Mouse (Mus musculus) c-Kit-positive CD71-positive TER-119-positive erythroid progenitor cells, embryonic 14.5 days (primary cell): Measurements from ENCODE around the gene Map3k19.

Experiments
- DNase-seq: peaks from one replicate; pipeline ENCODE4 v3.0.0-alpha.2; 2013; ENCODE audit warnings: low spot score

The Map3k19 gene

DNA sequence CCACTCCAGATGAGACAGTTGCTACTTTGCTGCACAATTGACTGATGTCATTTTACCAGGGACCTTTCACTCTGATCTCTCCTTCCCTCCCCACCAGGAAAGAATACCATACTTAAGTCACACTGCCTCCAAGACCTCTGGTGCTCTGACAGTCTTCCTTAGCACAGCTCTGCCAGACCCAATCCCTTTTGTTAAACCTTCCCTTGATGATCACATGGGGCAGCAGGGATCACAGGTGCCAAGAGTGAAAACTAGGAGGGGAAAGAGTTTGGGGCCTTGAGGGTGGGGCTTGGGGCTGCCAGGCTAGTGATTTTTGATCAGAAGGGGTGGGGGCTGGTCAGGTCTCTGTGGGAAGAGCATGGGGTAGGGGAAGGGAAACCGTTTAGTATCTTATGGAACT lies 58.1 kb downstream of the Map3k19 start:
- DNase-seq, result no peak

DNA sequence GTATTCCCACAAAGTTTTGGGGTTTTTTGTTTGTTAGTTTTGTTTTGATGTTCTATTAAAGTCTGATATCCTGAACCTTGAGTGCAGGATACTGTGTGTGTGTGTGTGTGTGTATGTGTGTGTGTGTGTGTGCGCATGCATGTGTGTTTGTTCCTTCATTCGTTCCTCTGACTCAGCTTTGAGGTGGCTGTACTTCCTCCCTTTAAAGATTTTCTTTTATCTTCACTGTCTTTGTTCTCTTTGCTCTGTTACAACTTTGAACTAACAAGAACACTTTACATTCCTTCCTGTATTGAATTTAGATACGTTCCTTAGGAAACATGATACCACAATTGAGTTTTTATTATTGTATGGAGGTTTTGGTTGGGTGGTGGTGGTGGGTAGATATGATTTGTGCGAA lies 58.5 kb downstream of the Map3k19 start:
- no peak for DNase-seq

DNA sequence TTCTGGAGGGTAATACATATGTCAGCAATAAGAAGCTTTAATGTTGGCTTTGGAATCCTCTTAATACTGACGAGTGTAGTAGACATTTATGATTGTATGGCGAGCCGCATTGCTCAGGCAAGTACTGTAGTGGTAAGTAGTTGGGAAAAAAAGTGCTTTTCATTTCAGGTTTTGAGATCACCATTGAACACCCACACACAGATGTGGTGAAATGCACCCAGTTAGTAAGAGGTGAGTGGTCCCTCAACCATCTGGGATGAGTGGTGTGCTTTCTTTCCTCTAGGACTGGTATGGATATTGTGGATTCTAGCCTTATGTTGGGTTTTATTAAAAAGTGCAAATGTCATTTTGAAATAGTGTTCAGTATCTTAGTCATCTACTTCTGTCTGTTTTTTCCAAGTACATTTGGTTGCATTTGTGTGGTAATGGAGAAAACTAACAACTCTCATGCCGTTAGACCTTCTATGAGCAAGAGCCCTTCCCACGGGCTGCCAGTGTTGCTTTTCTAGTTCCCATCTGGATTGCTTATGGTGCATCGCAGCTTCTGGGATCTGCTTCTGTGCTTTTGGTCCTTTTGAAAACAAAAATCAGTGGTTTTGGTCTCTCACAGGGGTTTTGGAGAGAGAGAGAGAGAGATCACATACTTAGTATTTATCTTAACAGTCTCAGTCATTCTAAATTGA lies 59.6 kb downstream of the Map3k19 start:
- DNase-seq, result no peak

DNA sequence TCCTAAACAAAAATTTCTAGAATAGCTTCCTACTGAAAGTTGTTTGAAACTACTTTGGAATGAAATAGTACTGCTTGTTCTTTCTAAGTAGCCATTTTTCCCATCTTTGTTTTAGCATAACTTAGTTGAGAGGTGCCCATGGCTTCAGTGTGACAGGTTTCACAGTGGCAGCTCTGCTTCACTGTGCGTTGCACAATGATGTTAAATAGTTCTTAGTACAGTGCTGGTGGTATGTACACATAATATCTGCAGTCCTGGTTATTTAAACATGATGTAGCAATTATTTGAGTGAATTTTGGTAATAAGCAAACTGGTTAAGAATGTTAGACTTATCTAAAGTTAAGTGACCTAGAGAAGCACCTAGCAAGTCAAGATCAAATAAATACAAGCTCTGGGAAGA lies 61.4 kb downstream of the Map3k19 start:
- DNase-seq, result no peak

DNA sequence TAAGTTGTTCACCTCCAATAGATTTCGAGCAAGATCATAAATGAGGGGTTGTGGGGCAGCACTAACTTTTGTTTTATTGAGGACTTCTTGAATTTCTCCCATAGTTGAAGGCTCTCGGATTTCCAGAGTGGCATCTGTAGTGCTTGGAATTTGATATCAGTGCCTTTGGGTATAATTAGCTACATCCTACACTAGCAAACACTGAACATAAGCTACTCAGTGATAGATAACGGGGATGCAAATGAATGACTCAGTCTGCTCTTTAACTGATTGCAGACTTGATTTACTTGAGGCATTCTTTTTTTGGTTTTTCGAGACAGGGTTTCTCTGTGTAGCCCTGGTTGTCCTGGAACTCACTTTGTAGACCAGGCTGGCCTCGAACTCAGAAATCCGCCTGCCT lies 65.9 kb downstream of the Map3k19 start:
- DNase-seq, result no peak

DNA sequence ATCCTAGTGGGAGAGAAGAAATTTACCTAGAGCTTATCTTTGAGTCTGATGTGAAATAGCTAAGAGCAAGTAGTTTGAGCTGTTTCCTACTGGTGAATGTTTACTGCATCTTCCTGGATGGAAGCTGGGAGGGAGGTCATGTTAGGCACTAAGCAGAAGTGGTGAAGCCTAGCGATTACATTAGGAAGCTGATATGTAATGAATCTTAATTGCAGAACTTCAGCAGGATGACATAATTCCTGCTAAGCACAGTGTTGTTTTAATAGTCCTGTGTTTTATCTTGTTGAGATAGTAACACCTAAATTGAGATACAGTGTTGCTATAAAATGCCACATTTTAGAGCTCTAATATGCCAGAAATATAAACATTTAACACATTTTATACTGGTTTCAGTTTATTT lies 68.9 kb downstream of the Map3k19 start:
- no peak for DNase-seq

DNA sequence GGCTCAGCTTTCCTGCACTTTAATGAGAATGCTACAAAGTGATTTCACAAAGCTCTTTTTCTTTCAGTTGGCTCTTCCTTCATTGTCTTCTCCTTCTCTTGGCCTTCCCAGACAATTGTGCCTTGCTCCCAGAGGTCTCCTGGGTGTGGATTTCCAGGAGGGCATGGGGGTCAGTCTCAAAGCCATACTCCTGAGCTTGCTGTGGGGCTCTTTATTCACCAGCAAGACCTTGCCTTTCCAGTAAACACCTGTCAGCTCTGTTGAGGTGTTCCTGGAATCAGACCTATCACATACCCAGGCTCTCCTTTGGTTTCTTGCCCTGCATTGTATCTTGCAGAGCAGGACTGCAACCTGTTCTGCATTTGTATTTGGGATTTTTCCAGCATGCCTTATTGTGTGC lies 71.0 kb downstream of the Map3k19 start:
- no peak for DNase-seq

DNA sequence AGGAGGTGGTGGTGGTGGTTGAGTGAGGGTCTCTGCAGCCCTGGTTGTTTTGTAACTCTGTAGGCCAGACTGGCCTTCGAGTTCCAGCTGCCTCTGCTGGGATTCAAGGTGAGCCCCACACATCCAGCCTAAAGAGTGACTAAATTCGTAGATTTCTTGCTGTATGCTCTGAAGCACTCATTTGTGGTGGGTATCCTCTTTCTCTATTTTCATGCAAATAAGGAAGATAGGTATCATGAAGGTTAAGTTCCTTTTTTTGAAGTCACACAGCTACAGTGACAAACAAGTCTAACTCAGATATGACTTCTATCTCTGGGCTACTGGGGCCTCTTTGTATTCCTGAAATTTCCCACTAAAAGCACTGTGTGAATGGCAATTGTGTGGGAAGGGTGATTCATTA lies 74.0 kb downstream of the Map3k19 start:
- no peak for DNase-seq

DNA sequence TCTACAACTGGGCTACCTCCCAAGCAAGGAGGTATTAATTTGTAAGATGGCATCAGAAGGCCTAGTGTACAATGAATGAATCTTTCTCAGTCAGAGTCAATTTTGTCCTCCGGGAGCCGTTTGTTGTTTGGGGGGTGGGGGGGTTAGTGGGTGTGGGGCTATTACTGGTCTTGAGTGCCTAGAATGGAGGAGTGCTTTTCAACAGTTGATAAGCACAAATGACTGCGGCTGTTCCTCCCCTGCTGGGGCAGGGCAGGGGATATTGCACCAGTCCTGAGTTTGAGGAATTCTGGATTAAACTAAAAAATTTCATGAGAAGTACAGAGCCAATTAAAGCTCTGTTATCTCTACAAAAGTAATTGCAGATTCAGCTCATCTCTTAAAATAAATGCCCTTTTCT lies 74.7 kb downstream of the Map3k19 start:
- DNase-seq, result no peak

DNA sequence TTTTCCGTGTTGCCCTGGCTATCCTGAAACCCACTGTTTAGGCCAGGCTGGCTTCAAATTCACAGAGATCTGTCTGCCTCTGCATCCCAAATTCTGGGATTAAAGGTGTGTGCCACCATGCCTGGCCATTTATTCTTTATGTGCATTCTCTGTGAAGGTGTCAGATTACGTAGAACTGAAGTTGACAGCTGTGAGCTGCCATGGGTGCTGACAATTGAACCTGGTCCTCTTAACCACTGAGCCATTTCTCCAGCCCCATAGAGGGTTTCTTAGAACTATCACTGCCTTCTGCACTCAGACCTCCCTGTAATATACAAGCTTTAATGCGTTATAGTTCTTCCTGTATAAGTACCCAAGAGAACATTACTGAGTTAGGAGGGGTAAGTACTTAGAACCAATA lies 76.2 kb downstream of the Map3k19 start:
- no peak for DNase-seq

DNA sequence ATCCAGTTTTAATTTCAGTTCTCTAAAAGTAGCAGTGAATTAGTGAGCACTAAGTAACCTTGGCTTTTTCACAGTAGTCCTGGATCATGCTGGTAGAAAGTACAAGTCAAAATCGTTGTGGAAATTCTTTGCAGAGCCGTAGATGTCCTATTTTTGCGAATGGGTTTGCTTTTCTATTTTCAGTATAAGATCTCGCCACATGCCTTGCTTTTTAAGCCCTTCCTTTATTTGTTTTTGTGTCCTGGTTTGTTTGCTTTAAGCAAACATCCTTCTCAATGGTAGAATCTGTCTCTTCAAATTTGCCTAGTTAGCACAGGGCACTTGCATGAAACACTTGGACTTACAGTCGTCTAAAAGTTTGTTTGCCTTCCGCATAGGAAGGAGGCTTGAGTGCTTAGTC lies 78.6 kb downstream of the Map3k19 start:
- DNase-seq, result no peak

DNA sequence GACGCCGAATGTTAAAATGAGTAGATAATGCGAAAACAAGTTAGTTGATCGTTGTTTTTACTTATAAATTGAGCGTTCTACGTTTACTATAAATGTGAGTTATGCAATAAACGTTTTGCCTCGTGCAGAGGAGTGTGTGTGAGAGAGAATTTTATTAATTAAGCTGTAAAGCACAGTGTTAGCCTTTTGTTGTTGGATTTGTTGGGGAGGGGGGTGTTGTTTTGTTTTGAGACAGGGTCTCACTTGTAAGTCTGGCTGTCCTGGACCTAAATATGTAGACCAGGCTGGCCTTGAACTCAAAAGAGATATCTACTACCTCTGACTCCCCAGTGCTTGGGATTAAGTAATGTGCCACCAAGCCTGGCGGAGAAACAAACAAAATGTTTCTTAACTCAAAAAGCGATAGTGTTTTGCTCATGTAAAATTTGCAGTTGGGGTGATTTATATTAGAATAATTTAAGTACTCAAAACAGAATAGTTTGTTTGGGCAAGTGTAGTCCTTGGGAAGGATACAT lies 79.6 kb downstream of the Map3k19 start:
- no peak for DNase-seq

DNA sequence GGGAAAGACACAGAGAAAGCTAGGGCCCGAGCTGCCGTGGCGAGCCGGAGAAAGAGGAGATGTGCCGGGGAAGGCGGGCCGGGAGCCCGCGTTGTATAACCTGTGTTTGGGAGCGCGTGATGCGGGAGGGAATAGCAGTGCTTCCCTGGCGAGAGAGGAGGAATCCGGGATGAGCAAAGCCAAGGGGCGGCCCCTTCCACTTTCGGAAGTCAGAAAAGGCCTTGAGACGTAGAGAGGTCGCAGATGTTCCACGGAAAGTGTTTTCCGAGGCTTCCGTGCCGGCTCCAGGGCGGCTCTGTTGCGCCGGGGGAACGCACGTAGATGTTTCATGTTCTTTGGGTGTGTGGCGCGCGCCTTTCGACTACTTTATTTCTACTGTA lies 80.3 kb downstream of the Map3k19 start:
- DNase-seq, result no peak

DNA sequence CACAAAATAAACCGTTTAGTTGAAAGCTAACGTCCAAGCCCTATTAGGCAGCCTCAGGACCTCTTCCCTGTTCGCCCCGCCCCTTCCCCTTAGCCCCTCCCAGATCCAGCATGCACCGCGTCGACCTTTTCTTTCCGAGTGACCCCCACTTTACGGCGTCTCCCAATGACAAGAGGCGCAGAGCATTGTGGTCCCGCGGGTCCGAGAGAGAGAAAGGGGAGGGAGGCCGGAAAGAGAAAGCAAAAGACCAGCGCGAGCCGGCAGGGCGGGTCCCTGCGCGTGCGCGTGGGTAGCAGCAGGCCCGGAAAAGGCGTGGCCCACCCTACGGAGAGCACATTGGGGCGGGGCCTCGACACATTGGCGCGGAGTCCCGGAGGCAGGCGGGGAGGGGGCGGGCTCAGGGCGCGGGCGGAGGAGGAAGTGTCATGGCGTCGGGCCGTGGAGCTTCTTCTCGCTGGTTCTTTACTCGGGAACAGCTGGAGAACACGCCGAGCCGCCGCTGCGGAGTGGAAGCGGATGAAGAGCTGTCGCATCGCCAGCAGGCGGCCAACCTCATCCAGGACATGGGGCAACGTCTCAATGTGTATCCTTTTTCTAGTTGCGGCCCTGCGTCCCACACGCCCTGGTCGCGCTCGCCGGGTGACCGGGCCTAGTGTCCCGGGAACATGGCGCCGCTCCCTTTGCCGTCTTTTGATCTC lies 80.9 kb downstream of the Map3k19 start, which contains the start of gene Ccnt2:
Ccnt2 (plus strand) TSS at position 362 of the 698 bp plus-strand sequence.
- DNase-seq, result peak; percentile 98

DNA sequence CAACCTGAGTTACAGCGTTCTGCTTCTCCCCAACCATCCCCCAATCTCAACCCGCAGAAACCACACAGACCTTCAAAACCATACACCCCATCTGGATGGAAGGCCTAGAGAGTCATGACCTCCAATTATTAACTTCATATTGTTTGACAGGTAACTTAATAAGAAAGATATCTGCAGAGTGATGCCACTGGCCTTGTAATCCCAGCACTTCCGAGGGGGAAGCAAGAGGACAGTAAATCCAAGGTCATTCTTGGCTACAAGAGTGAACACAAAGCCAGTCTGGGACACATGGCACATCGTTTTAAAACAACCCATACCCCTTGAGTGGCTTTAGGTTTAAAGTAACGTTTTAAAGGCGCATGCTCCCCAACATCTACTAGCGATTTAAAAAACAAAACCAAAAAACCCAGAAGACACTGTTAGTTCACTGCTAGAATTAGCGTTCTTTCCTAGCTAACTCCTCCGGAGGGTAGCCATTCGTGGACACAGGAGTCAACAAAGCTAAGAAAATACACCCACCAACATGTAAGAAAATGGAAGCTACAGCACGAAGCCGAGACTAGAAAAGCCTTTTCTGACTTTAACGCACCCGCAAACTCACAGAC lies 81.5 kb downstream of the Map3k19 start:
- no peak for DNase-seq

DNA sequence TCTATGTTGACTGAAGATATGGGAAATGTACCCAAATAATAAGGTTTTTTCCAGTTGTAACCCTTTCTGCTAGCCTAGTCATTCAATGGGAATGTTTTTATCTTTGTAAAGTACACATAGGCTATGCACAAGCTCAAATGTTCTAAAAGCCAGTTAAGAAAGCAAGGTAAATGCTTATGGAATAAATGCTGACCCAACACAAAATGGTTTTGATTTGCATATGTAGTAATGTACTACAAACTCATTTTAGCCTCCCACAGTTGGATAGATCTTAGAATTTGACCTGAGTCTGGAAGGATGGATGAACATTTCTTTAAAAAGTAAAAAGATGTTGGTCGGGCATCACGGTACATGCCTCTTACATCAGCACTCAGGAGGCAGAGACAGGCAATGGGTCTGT lies 88.1 kb downstream of the Map3k19 start:
- DNase-seq, result no peak

DNA sequence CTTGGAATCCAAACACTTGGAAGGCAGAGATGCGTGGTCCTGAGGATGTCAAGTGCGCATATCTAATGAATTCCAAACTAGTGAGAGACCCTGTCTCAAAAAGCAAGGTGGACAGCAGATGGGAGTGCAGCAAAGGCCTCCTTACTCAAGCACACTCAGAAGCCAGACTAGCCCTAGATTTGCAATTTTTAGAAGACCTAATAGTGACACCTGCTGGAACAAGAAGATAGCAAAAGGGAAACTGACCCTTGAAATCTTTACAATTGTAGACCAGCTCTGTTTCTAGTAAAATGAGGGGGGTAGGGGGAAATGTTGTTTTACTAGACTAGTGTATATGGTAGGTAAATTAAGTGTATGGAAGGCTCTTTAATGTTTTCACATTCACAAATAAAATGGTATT lies 89.4 kb downstream of the Map3k19 start:
- DNase-seq, result no peak
